Mouse (Mus musculus): ENCODE data around the gene Gm10778.
"Not testable (repeated sequence)": the region's sequence is repeated elsewhere in the genome, so short reads cannot be mapped to it uniquely, and the experiment has no call there.

Gm10778 gene

GRCm38 (mm10) chr10:81627836-81628220 lies 21.0 kb upstream of the Gm10778 start:
- no peak for DNase-seq (ENCODE audit: extremely low read depth, low read depth, low spot score)

- DNase-seq (ENCODE audit: extremely low read depth, low read depth, low spot score): no peak
These were observed 20.5 kb upstream of the Gm10778 start, which contains the start of gene Ankrd24 for GRCm38 (mm10) chr10:81628390-81628789. TSS of gene Ankrd24 (plus strand) at chr10:81628540.

GRCm38 (mm10) chr10:81633253-81634099 lies 15.4 kb upstream of the Gm10778 start:
- no peak for DNase-seq (ENCODE audit: extremely low read depth, low read depth, low spot score)

GRCm38 (mm10) chr10:81636338-81636737 lies 12.5 kb upstream of the Gm10778 start:
- no peak for DNase-seq (ENCODE audit: extremely low read depth, low read depth, low spot score)

GRCm38 (mm10) chr10:81638101-81638500 lies 10.8 kb upstream of the Gm10778 start:
- no peak for DNase-seq (ENCODE audit: extremely low read depth, low read depth, low spot score)

DNA sequence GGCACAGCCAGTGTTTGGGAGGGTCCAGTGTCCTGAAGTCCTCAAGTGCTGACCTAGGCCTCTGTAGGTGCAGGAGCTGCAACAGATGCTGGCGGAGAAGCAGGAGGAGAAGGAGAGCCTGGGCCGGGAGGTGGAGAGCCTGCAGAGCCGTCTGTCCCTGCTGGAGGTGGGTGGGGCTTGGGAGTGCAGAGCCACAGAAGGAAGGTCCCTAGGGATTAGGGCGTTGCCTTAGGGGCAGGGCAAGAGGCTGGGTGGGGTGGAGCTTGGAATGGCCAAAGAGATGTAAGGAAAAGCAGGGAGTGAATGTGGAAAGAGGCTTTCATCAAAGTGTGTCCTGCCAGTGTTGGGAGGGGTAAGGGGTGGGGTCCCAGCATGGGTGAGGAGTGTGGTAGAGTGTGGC lies 8.0 kb upstream of the Gm10778 start:
- not testable (repeated sequence) for DNase-seq (ENCODE audit: extremely low read depth, low read depth, low spot score)

- no peak for DNase-seq (ENCODE audit: extremely low read depth, low read depth, low spot score)
These were observed 7.3 kb upstream of the Gm10778 start for GRCm38 (mm10) chr10:81641566-81641965.

- no peak for DNase-seq (ENCODE audit: extremely low read depth, low read depth, low spot score)
These were observed 6.7 kb upstream of the Gm10778 start for GRCm38 (mm10) chr10:81641978-81642647.

- DNase-seq (ENCODE audit: extremely low read depth, low read depth, low spot score): no peak
These were observed 6.0 kb upstream of the Gm10778 start for GRCm38 (mm10) chr10:81642648-81643448.

- no peak for DNase-seq (ENCODE audit: extremely low read depth, low read depth, low spot score)
These were observed 5.3 kb upstream of the Gm10778 start for GRCm38 (mm10) chr10:81643449-81644055.

DNA sequence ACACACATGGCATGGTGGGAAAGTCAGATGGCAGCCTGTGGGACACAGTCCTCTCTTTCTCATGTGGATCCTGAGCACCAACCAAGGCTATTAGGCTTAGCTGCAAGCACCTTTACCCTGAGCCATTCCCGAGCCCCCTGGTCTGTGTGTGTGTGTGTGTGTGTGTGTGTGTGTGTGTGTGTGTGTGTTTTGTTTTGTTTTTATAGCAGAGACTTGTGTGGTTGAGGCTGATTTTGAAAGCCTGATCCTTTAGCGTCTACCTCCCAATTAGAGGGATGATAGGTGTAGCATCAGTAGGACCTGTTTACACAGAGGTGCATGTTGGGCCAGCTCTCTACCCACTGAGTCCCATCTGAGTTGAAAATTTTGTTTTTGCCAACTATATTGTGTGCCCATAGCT lies 4.7 kb upstream of the Gm10778 start:
- DNase-seq (ENCODE audit: extremely low read depth, low read depth, low spot score): no peak

DNA sequence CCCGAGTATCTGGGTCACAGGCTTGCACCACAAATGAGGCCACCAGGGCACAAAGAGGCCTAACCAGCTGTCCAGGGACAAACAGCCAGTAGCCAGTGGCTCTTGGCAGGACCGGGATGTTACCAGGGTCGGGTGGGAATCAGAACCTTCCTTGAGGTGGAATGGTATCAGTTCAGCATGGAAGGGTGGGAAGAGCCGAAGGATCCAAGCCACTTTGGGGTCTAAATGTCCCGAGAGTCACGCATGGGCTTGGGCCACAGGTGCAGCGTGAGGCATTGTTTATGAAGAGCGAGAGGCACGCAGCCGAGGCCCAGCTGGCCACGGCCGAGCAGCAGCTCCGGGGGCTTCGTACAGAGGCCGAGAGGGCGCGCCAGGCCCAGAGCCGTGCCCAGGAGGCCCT lies 4.1 kb upstream of the Gm10778 start:
- DNase-seq (ENCODE audit: extremely low read depth, low read depth, low spot score): no peak

GRCm38 (mm10) chr10:81645391-81645790 lies 3.5 kb upstream of the Gm10778 start:
- no peak for DNase-seq (ENCODE audit: extremely low read depth, low read depth, low spot score)

DNA sequence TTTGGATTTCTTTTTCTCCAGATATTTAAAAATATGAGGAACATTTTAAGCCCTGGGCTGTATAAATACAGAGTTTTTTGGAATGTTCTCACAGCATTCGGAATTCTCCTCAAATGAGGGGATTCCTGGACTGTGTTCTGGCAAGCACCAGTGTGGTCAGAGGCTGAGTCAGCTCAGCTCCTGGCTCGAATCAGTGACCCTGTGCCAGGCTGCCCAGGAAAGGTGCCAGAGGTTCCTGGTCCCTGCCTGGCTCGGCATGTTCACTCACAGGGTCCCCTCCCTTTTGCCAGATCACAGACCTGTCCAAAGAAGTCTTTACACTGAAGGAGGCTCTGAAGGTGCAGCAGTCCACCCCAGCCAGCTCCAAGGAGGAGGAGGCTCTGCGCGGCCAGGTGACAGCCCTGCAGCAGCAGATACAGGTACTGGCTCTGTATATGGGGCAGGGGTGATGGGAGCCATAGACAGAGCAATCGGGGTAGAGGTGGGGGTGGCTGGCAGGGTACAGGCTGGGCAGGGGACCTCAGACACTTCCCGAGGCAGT lies 2.8 kb upstream of the Gm10778 start:
- no peak for DNase-seq (ENCODE audit: extremely low read depth, low read depth, low spot score)

- DNase-seq (ENCODE audit: extremely low read depth, low read depth, low spot score): no peak
These were observed 6.3 kb downstream of the Gm10778 start for GRCm38 (mm10) chr10:81655178-81655577.

DNA sequence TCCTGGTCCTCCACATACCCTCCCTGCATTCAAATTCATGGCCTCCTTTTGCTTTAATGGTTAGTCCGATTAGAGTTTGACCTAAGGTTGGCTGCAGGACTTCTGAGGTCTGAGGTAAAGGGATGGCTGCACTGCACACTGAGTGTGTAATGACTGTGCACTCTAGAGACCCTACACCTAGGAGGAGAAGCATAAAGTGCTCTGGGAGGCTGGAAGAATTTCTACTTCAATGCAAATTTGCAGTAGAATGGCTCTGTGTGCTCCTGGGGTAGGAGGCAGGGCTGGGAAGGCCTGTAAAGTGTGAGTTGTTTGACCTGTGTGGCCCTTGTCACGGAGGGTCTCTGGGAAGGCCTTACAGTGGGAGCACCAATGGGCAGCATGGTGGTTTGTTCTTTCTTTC lies 7.3 kb downstream of the Gm10778 start:
- DNase-seq (ENCODE audit: extremely low read depth, low read depth, low spot score): no peak

GRCm38 (mm10) chr10:81687114-81687513 lies 38.3 kb downstream of the Gm10778 start:
- not testable (repeated sequence) for DNase-seq (ENCODE audit: extremely low read depth, low read depth, low spot score)

DNA sequence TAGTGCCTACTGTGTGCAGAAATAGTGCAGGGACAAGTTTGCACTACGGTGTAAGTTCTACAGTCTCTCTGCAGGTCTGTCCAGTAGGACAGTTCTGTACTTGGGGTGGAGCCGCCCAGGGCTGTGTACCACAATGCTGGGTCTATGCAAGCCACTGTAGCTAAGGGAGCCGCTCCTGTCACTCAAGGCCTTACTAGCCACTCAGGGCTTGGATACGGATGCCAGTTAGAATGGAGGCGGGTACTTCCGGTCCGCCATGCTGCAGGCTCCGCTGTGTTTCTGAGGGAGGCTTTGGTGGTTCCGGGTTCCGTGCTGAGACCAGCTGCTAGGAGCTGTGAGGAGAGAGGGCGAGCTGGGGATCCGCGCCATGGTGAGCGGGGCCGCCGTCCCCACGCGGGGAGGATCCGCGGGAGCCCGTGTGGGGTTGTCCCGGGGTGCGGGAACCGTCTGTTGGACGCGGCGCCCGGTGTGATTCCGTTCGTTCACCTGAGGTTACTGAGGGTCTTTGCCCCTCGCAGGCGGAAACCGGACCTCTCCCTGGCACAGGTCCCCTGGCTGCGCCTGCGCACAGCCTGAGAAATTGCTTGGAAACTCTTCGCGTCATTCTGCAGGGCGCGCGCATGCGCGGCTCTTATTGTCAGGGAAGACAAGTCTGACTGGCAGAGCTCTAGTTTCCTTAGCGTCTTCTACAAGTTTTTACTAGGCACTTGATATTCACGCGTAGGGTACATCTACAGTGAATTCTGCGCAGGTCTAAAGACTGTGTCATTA lies 55.9 kb downstream of the Gm10778 start, which contains the start of gene Zfp433:
Gene Zfp433 (plus strand): TSS at position 295 of the 771 bp plus-strand sequence.
- not testable (repeated sequence) for DNase-seq (ENCODE audit: extremely low read depth, low read depth, low spot score)
